Mouse (Mus musculus) C2C12 (cell line): ENCODE measurements around the gene Gm11077. TPM values are rescaled to one million over a fixed set of nuclear protein-coding genes. Genes with fewer than 3 reads are reported as not detected.

Experiments
- H3K27me3 ChIP-seq: one replicate; pipeline ENCODE4 v1.6.1; 2011; ENCODE audit not compliant: control insufficient read depth, insufficient read depth, insufficient read length
- H3K36me3 ChIP-seq: one replicate; pipeline ENCODE4 v1.6.1; 2011; ENCODE audit not compliant: control insufficient read depth, insufficient read depth
- H3K4me3 ChIP-seq: one replicate; pipeline ENCODE4 v1.5.1; 2011; ENCODE audit warnings: mild to moderate bottlenecking, control low read depth; ENCODE audit not compliant: poor library complexity, insufficient read depth, severe bottlenecking
- H3K79me2 ChIP-seq: one replicate; pipeline ENCODE4 v1.6.1; 2011; ENCODE audit not compliant: control insufficient read depth, insufficient read depth
- H3K79me3 ChIP-seq: one replicate; pipeline ENCODE4 v1.6.1; 2011; ENCODE audit warnings: low read depth, control low read depth
- H3ac ChIP-seq: one replicate; pipeline ENCODE3; 2011; ENCODE audit warnings: low read depth; ENCODE audit not compliant: control insufficient read depth, insufficient read length
- CEBPB ChIP-seq: IDR thresholded peaks from one replicate; pipeline ENCODE4 v1.6.1; 2011; ENCODE audit warnings: low read depth, mild to moderate bottlenecking, control low read depth, moderate library complexity
- CTCF ChIP-seq: IDR thresholded peaks from one replicate; pipeline ENCODE4 v1.5.1; 2011; ENCODE audit not compliant: control insufficient read depth, insufficient read depth, insufficient read length
- FOSL1 ChIP-seq: IDR thresholded peaks from one replicate; pipeline ENCODE4 v1.8.0; 2011; ENCODE audit warnings: mild to moderate bottlenecking, low read length; ENCODE audit not compliant: poor library complexity, insufficient read depth, severe bottlenecking
- MAX ChIP-seq: IDR thresholded peaks from one replicate; pipeline ENCODE4 v1.6.1; 2011; ENCODE audit warnings: mild to moderate bottlenecking, control low read depth
- MYOD1 ChIP-seq: IDR thresholded peaks from one replicate; pipeline ENCODE4 v1.6.1; 2011; ENCODE audit warnings: low read depth; ENCODE audit not compliant: control insufficient read depth, insufficient read length
- MYOG ChIP-seq: IDR thresholded peaks from one replicate; pipeline ENCODE4 v1.6.1; 2011; ENCODE audit not compliant: control insufficient read depth, insufficient read length; ENCODE audit errors: extremely low read depth
- USF1 ChIP-seq: IDR thresholded peaks from one replicate; pipeline ENCODE4 v1.6.1; 2011; ENCODE audit warnings: low read depth, mild to moderate bottlenecking, control low read depth, moderate library complexity
- long read RNA-seq, 2 experiments: library from polyadenylated mRNA; unstranded; transcript quantifications; one replicate each; pipeline ENCODE4 v2.0.0; 2019 to 2020
- polyA plus RNA-seq: library from polyadenylated mRNA; unstranded; fragments of >200 nt; fragmentation: generic; extraction: Trizol; gene quantifications from one replicate; pipeline ENCODE4 v1.2.1, GENCODE M21; 2012; ENCODE audit warnings: missing spikeins

Gene Gm11077
- polyA plus RNA-seq: not detected
- long read RNA-seq, experiment 1: 0 reads
- long read RNA-seq, experiment 2: 0 reads

DNA sequence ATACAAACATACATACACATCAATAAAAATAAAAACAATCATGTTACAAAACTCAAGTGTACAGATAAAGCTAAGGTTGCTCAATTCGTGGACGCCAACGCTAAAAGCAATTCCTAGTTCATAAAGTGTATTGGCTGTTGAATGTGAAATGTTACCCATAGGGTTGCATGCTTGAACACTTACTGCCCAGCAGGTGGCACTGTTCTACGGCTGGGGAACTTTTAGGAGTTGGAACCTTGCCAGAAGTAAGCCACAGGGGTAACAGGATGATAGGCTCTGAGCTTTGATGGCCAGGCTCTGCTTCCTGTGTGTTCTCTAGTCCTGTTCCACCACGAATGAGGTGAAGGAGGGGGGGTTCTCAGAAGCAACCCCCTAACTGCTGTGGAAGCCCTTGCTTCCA, at the start of gene Gm11077:
Gene Gm11077, plus strand, starts transcription at position 13 of the 400 bp plus-strand sequence.
- Histone ChIP-seq H3K27me3 (no peaks in the 10 kb centered on the region), H3ac (no peak within 1 kb of the TSS), H3K79me2 (no peaks in the 10 kb centered on the region), H3K36me3 (no peaks in the 10 kb centered on the region), H3K79me3 (no peaks in the 10 kb centered on the region), H3K4me3 (no peak within 1 kb of the TSS)
- no peak for TF ChIP-seq MYOG
- TF ChIP-seq MYOD1: no peak
- TF ChIP-seq USF1: no peak
- TF ChIP-seq CTCF: no peak
- TF ChIP-seq FOSL1: no peak
- TF ChIP-seq MAX: no peak
- no peak for TF ChIP-seq CEBPB

DNA sequence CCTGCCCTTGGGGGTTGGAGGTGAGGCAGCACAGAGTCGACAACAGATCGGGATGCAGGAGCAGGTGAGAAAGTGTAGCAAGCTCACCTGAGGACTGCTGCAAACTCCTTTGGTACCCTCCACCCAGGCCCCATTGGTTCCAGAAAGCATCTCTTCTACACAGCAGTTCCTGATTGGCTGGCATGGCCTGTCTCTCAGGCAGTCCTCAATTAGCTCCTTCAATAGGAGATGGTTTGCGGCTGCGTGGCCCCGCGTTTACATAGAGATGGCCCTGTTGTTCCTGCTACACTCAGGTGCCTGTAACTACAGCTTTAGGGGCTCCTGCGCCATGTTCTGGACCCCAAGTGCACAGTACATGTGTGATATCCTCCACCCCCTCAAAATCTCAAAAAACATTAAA, 48.4 kb upstream of the Gm11077 start:
- Histone ChIP-seq H3K36me3 (no peaks in the 10 kb centered on the region), H3ac (no peak overlapping the region), H3K79me3 (no peaks in the 10 kb centered on the region), H3K4me3 (no peak overlapping the region), H3K27me3 (no peaks in the 10 kb centered on the region), H3K79me2 (no peaks in the 10 kb centered on the region)
- TF ChIP-seq MYOG (no peak), FOSL1 (no peak), CEBPB (no peak), MYOD1 (no peak), MAX (no peak), CTCF (no peak), USF1 (no peak)

DNA sequence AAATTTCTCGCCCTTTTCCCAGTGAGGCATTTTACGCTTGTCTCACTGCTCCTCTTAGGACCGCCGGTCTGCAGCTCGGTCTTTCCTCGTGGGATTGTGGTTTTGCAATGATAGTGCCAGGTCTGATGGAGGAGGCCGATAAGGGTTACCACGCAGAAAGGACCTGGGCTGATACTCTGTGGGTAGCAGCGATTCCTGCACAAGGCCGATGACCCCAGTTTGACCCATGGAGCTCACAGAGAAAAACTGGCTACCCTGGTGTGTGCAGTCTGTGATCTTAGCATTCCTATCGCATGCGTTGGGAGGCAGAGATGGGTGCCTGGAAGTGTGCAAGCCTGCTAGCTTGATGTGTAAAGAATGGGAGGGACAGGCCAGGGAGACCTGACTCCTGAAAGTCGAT, 46.3 kb upstream of the Gm11077 start:
- no peak for TF ChIP-seq MYOD1
- no peak for TF ChIP-seq CTCF
- no peak for TF ChIP-seq USF1
- no peak for TF ChIP-seq CEBPB
- Histone ChIP-seq H3K4me3 (no peak overlapping the region), H3K79me3 (no peaks in the 10 kb centered on the region), H3K36me3 (no peaks in the 10 kb centered on the region), H3K27me3 (no peaks in the 10 kb centered on the region), H3K79me2 (no peaks in the 10 kb centered on the region), H3ac (no peak overlapping the region)

DNA sequence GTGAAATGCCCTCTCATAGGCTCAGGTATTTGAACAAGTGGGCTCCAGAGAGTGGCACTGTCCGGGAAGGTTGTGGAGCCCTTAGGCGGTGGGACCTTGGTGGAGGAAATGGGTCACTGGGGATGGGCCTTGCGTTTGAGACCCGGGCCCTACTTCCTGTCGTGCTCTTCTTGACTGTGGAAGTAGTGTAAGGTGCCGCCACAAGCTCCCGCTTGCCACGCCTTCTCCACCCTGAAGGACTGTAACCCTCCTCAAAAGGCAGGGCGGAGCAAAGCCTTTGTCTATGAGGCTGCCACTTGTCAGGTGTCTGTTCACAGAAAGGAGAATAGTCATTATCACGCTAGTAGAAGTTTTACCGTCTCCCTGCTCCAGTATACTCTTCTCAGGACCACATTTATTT, 44.7 kb upstream of the Gm11077 start:
- Histone ChIP-seq H3K27me3 (no peaks in the 10 kb centered on the region), H3K36me3 (no peaks in the 10 kb centered on the region)
- TF ChIP-seq FOSL1: no peak
- TF ChIP-seq USF1: no peak
- TF ChIP-seq MAX: no peak
- no peak for TF ChIP-seq MYOG
- TF ChIP-seq CEBPB: no peak

DNA sequence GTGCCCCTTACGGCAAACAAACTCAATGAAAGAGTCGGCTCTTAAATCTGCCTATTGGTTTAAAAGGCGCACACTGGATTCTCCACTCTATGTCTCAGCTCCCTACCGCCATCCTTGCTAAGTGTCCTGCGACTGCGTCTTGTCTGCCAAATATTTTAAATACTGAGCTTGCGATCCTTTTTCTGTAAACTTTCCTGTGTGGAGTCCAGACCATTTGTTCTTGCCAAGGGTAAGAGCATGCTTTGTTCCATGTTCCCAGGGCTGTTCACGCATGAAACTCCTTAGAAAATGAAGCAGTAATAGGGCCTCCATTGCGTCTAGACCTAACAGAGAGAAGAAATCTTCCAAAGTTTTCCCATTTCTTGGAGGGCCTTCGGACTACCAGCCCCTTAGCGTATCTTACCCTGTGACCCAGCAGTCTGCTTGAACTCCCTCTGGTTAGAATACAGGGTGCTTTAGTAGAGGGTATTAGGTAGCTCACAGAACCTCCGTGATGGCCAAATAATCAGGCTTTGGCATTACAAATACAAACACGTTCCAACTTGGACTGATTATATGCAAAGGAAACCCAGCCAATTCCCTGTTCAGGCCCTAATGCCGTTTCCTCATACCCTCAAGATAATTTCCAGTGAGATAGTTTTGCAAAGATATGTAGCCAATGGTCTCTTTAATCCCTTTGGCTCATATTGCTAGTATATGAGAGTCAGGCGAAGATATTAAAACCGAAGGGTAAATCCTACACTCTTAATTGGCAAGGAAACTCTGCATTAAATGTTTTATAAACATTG, 39.3 kb upstream of the Gm11077 start:
- Histone ChIP-seq H3K79me3 (no peaks in the 10 kb centered on the region), H3K79me2 (no peaks in the 10 kb centered on the region), H3K4me3 (no peak overlapping the region), H3ac (no peak overlapping the region), H3K27me3 (no peaks in the 10 kb centered on the region), H3K36me3 (no peaks in the 10 kb centered on the region)
- no peak for TF ChIP-seq USF1
- no peak for TF ChIP-seq MAX
- no peak for TF ChIP-seq FOSL1
- no peak for TF ChIP-seq MYOG
- no peak for TF ChIP-seq CEBPB
- TF ChIP-seq CTCF: no peak
- no peak for TF ChIP-seq MYOD1

More for the DNA sequence above, 44.7 kb upstream of the Gm11077 start:
- H3K4me3 ChIP-seq: no peak overlapping the region
- H3K79me3 ChIP-seq: no peaks in the 10 kb centered on the region
- no peaks in the 10 kb centered on the region for H3K79me2 ChIP-seq
- H3ac ChIP-seq: no peak overlapping the region

DNA sequence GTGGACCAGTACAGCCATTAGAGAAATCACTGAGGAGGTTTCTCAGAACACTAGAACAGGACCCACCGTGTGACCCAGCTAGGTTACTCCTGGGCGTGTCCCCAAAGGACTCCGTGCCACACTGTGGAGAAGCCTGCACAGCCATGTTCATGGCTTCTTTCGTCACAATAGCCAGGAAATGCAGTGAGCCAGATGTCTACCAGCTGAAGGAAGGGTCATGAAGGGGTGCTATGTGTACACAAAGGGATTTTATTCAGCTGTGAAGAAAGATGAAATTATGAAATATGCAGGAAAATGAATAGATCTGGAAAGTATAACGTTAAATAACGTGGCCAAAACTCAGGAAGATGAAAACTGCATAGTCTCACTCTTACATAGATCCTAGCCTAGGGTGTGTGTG, 36.9 kb upstream of the Gm11077 start:
- no peak for TF ChIP-seq CEBPB
- no peak for TF ChIP-seq MYOD1
- TF ChIP-seq USF1: no peak
- TF ChIP-seq FOSL1: no peak
- TF ChIP-seq MYOG: no peak
- no peak for TF ChIP-seq CTCF
- no peak for TF ChIP-seq MAX
- no peaks in the 10 kb centered on the region for H3K36me3 ChIP-seq
- H3K27me3 ChIP-seq: no peaks in the 10 kb centered on the region
- no peak overlapping the region for H3K4me3 ChIP-seq
- H3ac ChIP-seq: no peak overlapping the region
- no peaks in the 10 kb centered on the region for H3K79me3 ChIP-seq
- no peaks in the 10 kb centered on the region for H3K79me2 ChIP-seq
